Mouse (Mus musculus) CD8-positive naive resting alpha-beta T cell, adult 2 months (primary cell): ENCODE data around the gene Neurog3.

Source experiments
- DNase-seq, 2 experiments: peaks; one replicate each; pipeline ENCODE4 v3.0.0; 2022; ENCODE audit warnings: low read depth in 2 of 2, low spot score in 2 of 2

The Neurog3 gene

DNA sequence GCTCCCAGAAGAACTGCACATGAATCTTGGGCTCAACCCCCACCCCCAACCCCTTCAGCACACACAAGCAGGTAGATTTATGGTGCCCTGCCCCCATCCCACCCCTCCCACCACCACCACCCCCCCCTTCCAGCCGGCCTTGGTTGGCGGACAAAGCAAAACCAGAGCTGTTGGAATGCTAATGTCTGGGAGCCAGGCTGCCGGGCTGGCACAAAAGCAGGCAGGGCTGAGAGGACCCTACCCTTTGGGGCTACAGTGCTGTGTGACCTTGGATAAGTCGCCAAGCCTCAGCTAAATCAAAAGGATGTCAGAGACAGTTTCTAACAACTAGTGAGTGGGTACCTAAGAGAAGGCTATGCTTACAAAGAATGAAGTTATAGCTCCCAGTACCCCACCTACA is 4.3 kb downstream of the Neurog3 start:
- DNase-seq = no peak

DNA sequence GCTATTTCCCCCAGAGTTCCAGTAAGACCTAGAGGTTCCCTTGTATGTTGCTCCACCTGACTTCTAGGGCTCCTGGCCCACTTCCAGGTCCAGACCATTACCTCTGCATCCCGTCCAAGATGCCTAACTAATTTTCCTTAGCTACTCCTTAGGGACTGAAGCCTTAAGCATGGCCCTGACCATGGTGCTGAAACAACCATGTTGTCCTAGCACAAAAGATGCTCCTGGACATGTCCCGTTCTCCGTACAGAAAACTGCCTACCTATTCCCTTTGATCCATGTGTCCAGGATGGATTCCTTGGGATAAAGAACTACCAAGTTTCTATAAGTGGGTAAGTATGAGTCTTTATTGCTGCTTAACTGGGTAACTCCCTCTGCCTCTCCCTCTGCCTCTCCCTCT is 5.2 kb downstream of the Neurog3 start:
- DNase-seq = no peak

GRCm38 (mm10) chr10:62143820-62144219 is 10.9 kb downstream of the Neurog3 start, which contains the start of gene Fam241b:
TSS of gene Fam241b (minus strand) at chr10:62143920.
- no peak for DNase-seq

- DNase-seq = no peak
Observed at GRCm38 (mm10) chr10:62145957-62146356, 13.1 kb downstream of the Neurog3 start.

DNA sequence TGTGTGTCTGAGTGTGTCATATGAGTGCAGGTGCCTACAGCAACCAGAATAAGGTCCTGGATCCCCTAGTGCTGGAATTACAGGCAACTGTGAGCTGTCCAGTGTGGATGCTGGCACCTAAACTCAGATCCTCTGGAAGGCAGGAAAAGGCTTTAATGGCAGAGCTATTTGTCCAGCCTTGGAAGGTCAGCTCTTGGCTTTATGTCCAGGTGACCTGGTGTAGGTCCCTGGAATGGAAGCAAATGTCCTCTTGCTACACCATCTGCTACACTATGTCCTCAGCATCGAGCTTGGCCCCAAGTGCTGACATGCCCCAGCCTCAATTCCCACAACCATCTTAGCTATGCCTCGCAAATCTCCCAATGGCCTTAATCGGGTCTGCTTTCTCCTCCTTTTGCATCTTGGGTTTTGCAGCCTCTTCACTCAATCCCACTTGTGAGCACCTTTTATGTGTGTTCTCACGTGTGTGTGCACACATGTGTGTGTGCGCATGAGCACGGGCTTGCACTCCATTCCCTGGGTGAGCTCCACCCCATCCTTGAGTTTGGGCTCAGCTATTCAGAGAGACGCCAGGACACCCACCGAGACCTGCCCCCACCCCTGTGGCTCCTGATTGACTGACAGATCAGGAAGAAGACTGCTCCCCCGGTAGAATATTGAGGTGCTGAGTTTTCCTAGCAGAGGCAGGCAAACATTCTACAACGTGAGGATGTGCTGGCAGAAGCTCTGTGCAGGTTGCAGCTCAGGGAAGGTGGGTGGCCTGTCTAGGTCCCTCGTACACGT is 14.8 kb downstream of the Neurog3 start:
- no peak for DNase-seq

DNA sequence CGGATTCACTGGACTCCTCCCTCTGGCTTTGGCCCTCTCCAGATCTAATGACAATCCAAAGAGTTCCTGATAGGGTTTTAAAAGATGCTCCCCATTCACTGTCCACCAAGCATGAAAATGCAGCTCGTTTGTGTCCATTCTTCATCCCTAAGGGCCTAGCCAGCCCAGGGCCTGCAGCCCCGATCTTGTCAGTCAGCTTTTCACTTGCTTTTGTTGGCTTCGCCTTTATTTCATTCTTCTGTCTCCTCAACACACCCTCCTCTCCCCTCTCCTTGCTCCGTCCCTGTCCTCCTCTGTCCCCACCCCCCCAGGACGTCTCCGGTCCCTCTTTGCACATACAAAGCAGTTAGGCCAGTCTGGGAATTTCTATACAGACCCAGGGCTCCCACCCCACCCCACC is 17.0 kb downstream of the Neurog3 start:
- DNase-seq = no peak

DNA sequence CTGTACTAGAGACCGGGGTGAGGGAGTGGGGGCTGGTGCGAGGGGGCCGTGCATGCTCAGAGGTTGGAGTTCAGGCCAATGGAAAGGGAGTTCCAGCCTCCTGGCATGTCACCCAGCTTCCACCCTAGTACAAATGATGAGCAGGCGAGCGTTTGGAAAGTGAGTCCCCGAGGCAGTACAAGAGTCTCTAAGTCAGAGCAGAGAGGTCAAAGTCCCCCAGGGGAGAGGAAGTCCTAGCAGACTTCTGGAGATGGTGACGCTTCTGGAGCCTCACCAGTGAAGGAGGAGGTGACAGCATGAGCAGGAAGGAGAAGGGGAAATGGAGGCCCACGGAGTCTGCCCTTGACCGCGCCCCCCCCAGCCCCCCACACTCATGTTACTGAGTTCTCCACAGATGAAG is 29.5 kb downstream of the Neurog3 start:
- no peak for DNase-seq

DNA sequence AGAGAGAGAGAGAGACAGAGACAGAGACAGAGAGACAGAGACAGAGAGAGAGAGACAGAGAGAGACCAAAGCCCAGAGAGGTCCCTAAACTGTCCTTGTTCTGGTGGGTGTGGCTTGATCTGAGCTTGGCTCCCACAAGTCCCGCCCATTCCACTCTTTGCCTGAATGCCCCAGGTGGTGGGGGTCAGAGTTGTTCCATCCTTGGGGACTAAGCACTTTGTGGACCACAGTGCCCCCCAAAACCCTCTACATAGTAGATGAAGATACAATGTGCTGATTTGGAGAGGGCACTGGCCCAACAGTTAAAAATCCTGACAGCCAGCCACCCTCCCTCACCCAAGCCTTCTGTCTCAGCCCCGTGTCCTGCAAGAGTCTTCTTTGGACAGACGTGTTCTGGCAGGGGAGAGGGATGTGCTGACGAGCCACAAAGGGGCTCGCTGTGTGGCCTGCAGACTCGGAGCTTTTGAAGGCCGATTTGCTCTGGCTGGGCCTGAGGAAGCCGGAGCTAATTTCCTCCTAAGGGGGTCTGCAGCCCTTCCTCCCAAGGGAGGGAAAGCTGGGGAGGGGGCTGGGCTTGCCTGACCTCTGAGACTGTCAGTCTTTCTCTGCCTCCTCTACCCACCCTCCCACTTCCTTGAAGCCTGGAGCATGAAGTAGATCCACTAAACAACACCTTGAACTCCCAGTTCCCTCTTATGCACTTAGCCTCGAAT is 40.1 kb downstream of the Neurog3 start:
- DNase-seq = no peak

DNA sequence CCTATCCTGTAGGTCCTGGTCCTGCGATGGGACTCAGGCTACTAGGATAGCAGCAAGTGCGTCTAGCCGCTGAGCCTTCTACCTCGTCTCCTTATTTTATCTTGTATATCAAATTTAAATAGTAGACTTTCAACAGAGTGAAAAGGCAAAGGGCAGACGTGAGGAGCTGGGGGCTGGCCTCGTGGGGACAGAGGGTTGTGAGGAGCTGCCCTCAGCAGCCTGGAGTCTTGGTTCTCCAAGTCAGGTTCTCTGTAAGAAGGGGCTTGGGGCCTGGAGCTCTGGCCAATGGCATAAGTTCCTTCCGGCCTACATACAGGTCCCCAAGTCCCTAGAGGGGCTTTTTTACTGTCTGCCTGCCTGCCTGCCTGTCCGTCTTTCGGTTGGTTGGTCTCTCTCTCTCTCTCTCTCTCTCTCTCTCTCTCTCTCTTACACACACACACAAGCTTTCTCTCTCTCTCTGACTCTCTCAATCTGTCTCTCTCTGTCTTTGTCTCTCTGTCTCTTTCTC is 41.1 kb downstream of the Neurog3 start:
- no peak for DNase-seq

GRCm38 (mm10) chr10:62174533-62175313 is 41.8 kb downstream of the Neurog3 start:
- no peak for DNase-seq

DNA sequence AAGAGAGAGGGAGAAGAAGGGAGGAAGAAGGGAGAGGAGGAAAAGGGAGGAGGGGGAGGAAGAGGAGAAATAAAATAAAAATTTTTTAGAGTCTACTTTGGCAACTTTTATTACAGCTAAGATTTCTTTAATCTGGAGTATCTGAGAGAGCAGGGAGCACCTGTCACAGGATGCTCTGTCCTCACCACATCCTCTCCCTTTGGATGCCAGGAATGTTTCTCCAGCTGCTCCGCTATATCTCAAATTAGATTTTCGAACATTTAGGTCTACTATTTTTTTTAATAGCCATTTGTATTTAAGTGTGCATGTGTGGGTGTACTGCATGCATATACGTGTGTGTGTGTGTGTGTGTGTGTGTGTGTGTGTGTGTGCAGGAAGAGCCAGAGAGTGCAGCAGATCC is 47.1 kb downstream of the Neurog3 start:
- DNase-seq = no peak

GRCm38 (mm10) chr10:62181701-62182100 is 48.8 kb downstream of the Neurog3 start:
- DNase-seq = no peak

GRCm38 (mm10) chr10:62182471-62183014 is 49.7 kb downstream of the Neurog3 start:
- DNase-seq = no peak

GRCm38 (mm10) chr10:62183053-62183452 is 50.2 kb downstream of the Neurog3 start:
- DNase-seq = peak; percentile 88 to 93
